Mouse (Mus musculus): ENCODE results near the gene P4ha2.
"Not testable (repeated sequence)": the region's sequence is repeated elsewhere in the genome, so short reads cannot be mapped to it uniquely, and the experiment has no call there.

- TF ChIP-seq CTCF, EP300 (IDR thresholded peaks at IDR 0.05; ENCODE audit: low read depth): not testable (repeated sequence)
These were observed 40.3 kb downstream of the P4ha2 start for GRCm38 (mm10) chr11:54140159-54140558.
